Mouse (Mus musculus): Measurements from ENCODE around the gene 1700001O22Rik.

Gene 1700001O22Rik

GRCm38 (mm10) chr2:30777266-30777665, 26.2 kb downstream of the 1700001O22Rik start:
- DNase-seq = no peak

GRCm38 (mm10) chr2:30775955-30776354, 27.5 kb downstream of the 1700001O22Rik start:
- no peak for DNase-seq

- DNase-seq = no peak
These were observed 30.0 kb downstream of the 1700001O22Rik start for GRCm38 (mm10) chr2:30773313-30774005.

- DNase-seq = no peak
These were observed 30.7 kb downstream of the 1700001O22Rik start for GRCm38 (mm10) chr2:30772581-30773312.

GRCm38 (mm10) chr2:30771806-30772460, 31.5 kb downstream of the 1700001O22Rik start:
- no peak for DNase-seq

- DNase-seq = no peak
These were observed 32.1 kb downstream of the 1700001O22Rik start for GRCm38 (mm10) chr2:30771368-30771805.

GRCm38 (mm10) chr2:30769187-30769586, 34.3 kb downstream of the 1700001O22Rik start:
- no peak for DNase-seq

- no peak for DNase-seq
These were observed 34.9 kb downstream of the 1700001O22Rik start for GRCm38 (mm10) chr2:30768529-30768928.

GRCm38 (mm10) chr2:30767626-30768240, 35.7 kb downstream of the 1700001O22Rik start:
- no peak for DNase-seq

- DNase-seq = no peak
These were observed 37.0 kb downstream of the 1700001O22Rik start for GRCm38 (mm10) chr2:30766446-30766845.

- DNase-seq = no peak
These were observed 42.8 kb downstream of the 1700001O22Rik start for GRCm38 (mm10) chr2:30760706-30761105.

- no peak for DNase-seq
These were observed 43.5 kb downstream of the 1700001O22Rik start for GRCm38 (mm10) chr2:30759858-30760547.

GRCm38 (mm10) chr2:30759442-30759841, 44.0 kb downstream of the 1700001O22Rik start:
- no peak for DNase-seq

GRCm38 (mm10) chr2:30759088-30759374, 44.4 kb downstream of the 1700001O22Rik start:
- no peak for DNase-seq

GRCm38 (mm10) chr2:30758341-30759087, 44.9 kb downstream of the 1700001O22Rik start:
- DNase-seq = peak in 1 of 2 experiments; percentile 7

- no peak for DNase-seq
These were observed 46.3 kb downstream of the 1700001O22Rik start for GRCm38 (mm10) chr2:30756962-30757715.

- DNase-seq = no peak
These were observed 47.3 kb downstream of the 1700001O22Rik start for GRCm38 (mm10) chr2:30755985-30756765.

GRCm38 (mm10) chr2:30754831-30755230, 48.6 kb downstream of the 1700001O22Rik start:
- no peak for DNase-seq

GRCm38 (mm10) chr2:30753219-30753618, 50.2 kb downstream of the 1700001O22Rik start:
- DNase-seq = no peak

GRCm38 (mm10) chr2:30752471-30752870, 51.0 kb downstream of the 1700001O22Rik start:
- DNase-seq = no peak

All from thymus, postnatal 36 days (tissue).